Mouse (Mus musculus) stomach, embryonic 16.5 days (tissue): Measurements from ENCODE around the gene Stard3. TPM values are rescaled to one million over a fixed set of nuclear protein-coding genes. Genes with fewer than 3 reads are reported as not detected.

Source experiments
- ATAC-seq: fragments of 200-750 bp; cut with Nextera tagmentation; 2 replicates; pipeline ENCODE4 v1.8.0; 2017; ENCODE audit warnings: moderate number of reproducible peaks, moderate TSS enrichment; ENCODE audit not compliant: insufficient read depth, low FRiP score
- H3K27ac ChIP-seq: fragments of 300-500 bp; sonication (generic); 2 replicates; pipeline ENCODE4 v1.5.1; 2014; ENCODE audit warnings: low read length
- H3K27me3 ChIP-seq: fragments of 300-500 bp; sonication (generic); 2 replicates; pipeline ENCODE4 v1.6.1; 2014; ENCODE audit warnings: low read length, control low read depth, mixed read lengths; ENCODE audit not compliant: control insufficient read depth, insufficient read depth
- H3K36me3 ChIP-seq: fragments of 300-500 bp; sonication (generic); 2 replicates; pipeline ENCODE4 v1.6.1; 2014; ENCODE audit warnings: low read length; ENCODE audit not compliant: control insufficient read depth, insufficient read depth
- H3K4me1 ChIP-seq: fragments of 300-500 bp; sonication (generic); 2 replicates; pipeline ENCODE4 v1.6.1; 2014; ENCODE audit warnings: low read length, control low read depth, mixed read lengths; ENCODE audit not compliant: control insufficient read depth, insufficient read depth
- H3K4me2 ChIP-seq: fragments of 300-500 bp; sonication (generic); 2 replicates; pipeline ENCODE4 v1.6.1; 2014; ENCODE audit warnings: low read depth, low read length, mixed read lengths
- H3K4me3 ChIP-seq: fragments of 300-500 bp; sonication (generic); replicated peaks from 2 replicates; pipeline ENCODE4 v1.5.1; 2014; ENCODE audit warnings: mild to moderate bottlenecking, low read length
- H3K9ac ChIP-seq: fragments of 300-500 bp; sonication (generic); 2 replicates; pipeline ENCODE4 v1.6.1; 2014; ENCODE audit warnings: low read length
- H3K9me3 ChIP-seq: fragments of 300-500 bp; sonication (generic); replicated peaks from 2 replicates; pipeline ENCODE4 v1.6.1; 2016; ENCODE audit warnings: low read length, control low read depth; ENCODE audit not compliant: control insufficient read depth
- whole genome bisulfite sequencing: fragments of 180-500 bp; shearing (Covaris S2); extraction: QIAGEN DNeasy Blood & Tissue Kit; methylation state at CpG from one replicate; pipeline ENCODE4 v1.1.7; 2014; 5-methylcytosine and 5-hydroxymethylcytosine counted together
- polyA plus RNA-seq: library from polyadenylated mRNA; unstranded; fragments of >200 nt; fragmentation: Nextera tagmentation; extraction: Ambion mirVana; gene quantifications from 2 replicates; pipeline ENCODE4 v1.2.1, GENCODE M21; 2015

Gene Stard3
- polyA plus RNA-seq = 43.9 and 51.8 TPM in 2 replicates

DNA sequence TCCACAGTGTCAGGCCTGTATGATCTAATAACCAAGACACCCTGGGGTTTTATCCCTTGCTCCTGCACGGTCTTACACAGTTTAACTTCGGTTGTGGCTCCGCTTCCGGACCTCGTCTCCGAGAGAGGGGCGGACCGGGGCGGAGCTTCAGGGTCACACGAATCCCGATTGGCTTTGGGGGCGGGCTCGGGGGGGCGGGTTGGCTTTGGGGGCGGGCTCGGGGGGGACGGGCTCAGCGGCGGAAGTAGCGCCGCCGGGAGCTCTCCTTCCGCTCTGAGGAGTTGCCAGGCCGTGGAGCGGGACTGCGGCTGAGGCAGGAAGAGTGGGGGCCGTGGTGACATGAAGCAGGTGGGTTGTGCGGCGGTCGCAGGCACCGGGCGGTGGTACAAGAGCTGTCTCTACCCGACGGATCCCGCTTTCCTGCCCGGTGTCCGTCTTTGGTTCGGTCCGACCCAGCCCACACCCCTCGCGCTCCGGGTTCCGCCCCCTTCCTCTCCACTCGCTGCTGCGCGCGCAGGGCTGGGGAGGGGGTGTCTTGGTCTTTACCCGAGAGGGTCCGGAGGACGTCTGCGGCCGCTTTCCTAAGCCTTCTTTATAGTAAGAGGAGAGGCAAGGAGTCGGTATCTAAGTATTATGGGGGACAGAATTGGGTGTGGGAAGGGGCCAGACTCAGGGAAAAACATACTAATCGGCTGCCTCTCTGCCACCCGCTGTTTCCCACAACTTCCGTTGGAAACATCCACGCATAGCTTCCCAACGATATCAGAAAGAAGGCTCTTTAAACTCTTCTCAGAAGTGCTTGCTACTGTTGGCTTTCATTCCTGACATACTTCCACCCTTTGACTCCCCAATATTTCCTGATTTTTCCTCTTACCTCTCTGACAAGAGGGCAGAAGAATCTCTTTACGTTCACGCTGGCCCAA lies at the start of gene Stard3:
Stard3 (plus strand) TSS at position 208 of the 923 bp plus-strand sequence.
- Histone ChIP-seq H3K4me3 (peak within 1 kb of the TSS; percentile 80), H3K9me3 (no peaks in the 10 kb centered on the region), H3K27ac (peak within 1 kb of the TSS; percentile 94), H3K4me2 (peak within 1 kb of the TSS; percentile 73), H3K36me3 (no peaks in the 10 kb centered on the region), H3K4me1 (peaks cover 33% of the 10 kb centered on the region), H3K9ac (peak within 1 kb of the TSS; percentile 86), H3K27me3 (no peaks in the 10 kb centered on the region)
- ATAC-seq = peak; percentile 87
- WGBS = under 1% methylated on average over 56 of the region's 60 CpGs

DNA sequence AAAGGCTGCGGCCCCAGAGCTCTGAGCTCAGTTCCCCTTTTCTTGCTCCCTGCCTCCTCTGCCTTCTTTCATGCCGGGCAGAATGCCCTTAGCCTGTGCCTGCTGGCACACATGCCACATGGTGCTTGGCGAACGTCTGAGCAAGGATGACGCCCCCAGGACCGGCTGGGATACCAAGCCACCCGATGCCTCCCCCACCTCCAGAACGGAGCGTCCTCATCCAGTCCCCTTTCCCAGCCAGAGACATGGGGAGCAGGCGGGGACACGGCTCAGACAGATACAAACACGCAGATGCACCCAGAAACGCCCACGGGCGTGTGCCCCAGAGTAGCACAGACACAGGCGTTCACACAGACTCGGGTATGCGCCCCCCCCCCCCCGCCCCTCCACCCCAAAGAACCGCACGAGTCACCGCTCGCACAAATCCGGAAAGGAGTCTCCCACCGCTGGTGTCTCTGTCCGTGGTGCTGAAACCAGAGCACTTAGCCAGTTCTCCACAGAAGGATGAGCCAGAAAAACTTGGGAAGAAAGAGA lies 44.3 kb upstream of the Stard3 start:
- H3K4me3 ChIP-seq = no peak overlapping the region
- peaks cover 49% of the 10 kb centered on the region for H3K27me3 ChIP-seq
- H3K4me2 ChIP-seq = no peak overlapping the region; the same call in 1 of the 2 replicates
- H3K36me3 ChIP-seq = no peaks in the 10 kb centered on the region
- H3K4me1 ChIP-seq = no peaks in the 10 kb centered on the region
- ATAC-seq = no peak
- H3K9ac ChIP-seq = no peak overlapping the region
- H3K9me3 ChIP-seq = no peaks in the 10 kb centered on the region
- H3K27ac ChIP-seq = no peak overlapping the region
- 3% methylated on average over 26 of the region's 26 CpGs for WGBS

GRCm38 (mm10) chr11:98317479-98317878 lies 40.7 kb upstream of the Stard3 start:
- 6% methylated on average over 7 of the region's 7 CpGs for WGBS
- no peaks in the 10 kb centered on the region for H3K36me3 ChIP-seq

GRCm38 (mm10) chr11:98318421-98319116 lies 39.6 kb upstream of the Stard3 start:
- H3K36me3 ChIP-seq = no peaks in the 10 kb centered on the region
- no peak overlapping the region for H3K27ac ChIP-seq
- H3K4me2 ChIP-seq = no peak overlapping the region
- 4% methylated on average over 14 of the region's 14 CpGs for WGBS
- H3K27me3 ChIP-seq = peaks cover 90% of the 10 kb centered on the region
- no peaks in the 10 kb centered on the region for H3K9me3 ChIP-seq
- H3K4me3 ChIP-seq = no peak overlapping the region
- no peak for ATAC-seq
- H3K9ac ChIP-seq = no peak overlapping the region
- H3K4me1 ChIP-seq = no peaks in the 10 kb centered on the region

More at GRCm38 (mm10) chr11:98317479-98317878, 40.7 kb upstream of the Stard3 start:
- no peak overlapping the region for H3K4me2 ChIP-seq
- H3K9ac ChIP-seq = no peak overlapping the region
- no peak overlapping the region for H3K4me3 ChIP-seq
- no peak overlapping the region for H3K27ac ChIP-seq
- H3K9me3 ChIP-seq = no peaks in the 10 kb centered on the region
- H3K4me1 ChIP-seq = no peaks in the 10 kb centered on the region
- H3K27me3 ChIP-seq = peaks cover 83% of the 10 kb centered on the region
- ATAC-seq = no peak

DNA sequence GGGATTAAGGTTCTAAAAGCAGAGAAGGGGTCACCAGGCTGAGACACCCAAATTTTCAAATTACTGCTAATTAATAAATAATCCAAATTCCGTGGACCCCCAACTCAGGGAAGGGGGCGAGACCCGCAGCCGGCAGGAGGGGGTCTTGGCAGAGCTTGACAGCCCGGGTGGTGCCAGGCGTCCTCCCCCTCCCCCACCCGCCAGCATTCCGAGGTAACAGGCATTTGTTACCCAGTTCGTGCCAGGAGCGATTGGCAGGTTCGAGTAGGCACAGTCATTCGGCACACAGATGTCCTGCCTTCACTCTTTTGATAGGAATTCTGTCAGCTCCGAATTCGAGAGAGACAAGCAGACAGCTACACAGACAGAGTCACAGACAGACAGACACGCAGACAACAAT lies 39.0 kb upstream of the Stard3 start:
- Histone ChIP-seq H3K27me3 (peaks cover 91% of the 10 kb centered on the region), H3K9ac (no peak overlapping the region), H3K4me3 (no peak overlapping the region), H3K4me1 (no peaks in the 10 kb centered on the region), H3K4me2 (no peak overlapping the region), H3K27ac (no peak overlapping the region), H3K36me3 (no peaks in the 10 kb centered on the region), H3K9me3 (no peaks in the 10 kb centered on the region)
- no peak for ATAC-seq
- WGBS = 4% methylated on average over 15 of the region's 15 CpGs

GRCm38 (mm10) chr11:98319544-98319943 lies 38.6 kb upstream of the Stard3 start:
- Histone ChIP-seq H3K9me3 (no peaks in the 10 kb centered on the region), H3K4me3 (no peak overlapping the region), H3K9ac (no peak overlapping the region), H3K27ac (no peak overlapping the region), H3K36me3 (no peaks in the 10 kb centered on the region), H3K4me1 (no peaks in the 10 kb centered on the region), H3K27me3 (peaks cover 91% of the 10 kb centered on the region), H3K4me2 (no peak overlapping the region)
- ATAC-seq = no peak
- WGBS = 22% methylated on average over 4 of the region's 4 CpGs

- 2% methylated on average over 2 of the region's 2 CpGs for WGBS
- no peak overlapping the region for H3K4me3 ChIP-seq
- H3K9me3 ChIP-seq = no peaks in the 10 kb centered on the region
- H3K9ac ChIP-seq = no peak overlapping the region
- H3K4me1 ChIP-seq = no peaks in the 10 kb centered on the region
- no peak for ATAC-seq
- no peak overlapping the region for H3K27ac ChIP-seq
- no peak overlapping the region for H3K4me2 ChIP-seq
- no peaks in the 10 kb centered on the region for H3K36me3 ChIP-seq
- H3K27me3 ChIP-seq = peaks cover 93% of the 10 kb centered on the region
Observed at GRCm38 (mm10) chr11:98319944-98320343, 38.2 kb upstream of the Stard3 start.

- Histone ChIP-seq H3K27ac (no peak overlapping the region), H3K4me1 (no peaks in the 10 kb centered on the region), H3K4me2 (no peak overlapping the region), H3K36me3 (no peaks in the 10 kb centered on the region), H3K4me3 (no peak overlapping the region), H3K9ac (no peak overlapping the region), H3K27me3 (peaks cover 94% of the 10 kb centered on the region), H3K9me3 (no peaks in the 10 kb centered on the region)
- no peak for ATAC-seq
- WGBS = 15% methylated on average over 12 of the region's 12 CpGs
Observed at GRCm38 (mm10) chr11:98320381-98320780, 37.8 kb upstream of the Stard3 start.
